Mouse (Mus musculus): ENCODE results near the gene Zfp78.

The Zfp78 gene

DNA sequence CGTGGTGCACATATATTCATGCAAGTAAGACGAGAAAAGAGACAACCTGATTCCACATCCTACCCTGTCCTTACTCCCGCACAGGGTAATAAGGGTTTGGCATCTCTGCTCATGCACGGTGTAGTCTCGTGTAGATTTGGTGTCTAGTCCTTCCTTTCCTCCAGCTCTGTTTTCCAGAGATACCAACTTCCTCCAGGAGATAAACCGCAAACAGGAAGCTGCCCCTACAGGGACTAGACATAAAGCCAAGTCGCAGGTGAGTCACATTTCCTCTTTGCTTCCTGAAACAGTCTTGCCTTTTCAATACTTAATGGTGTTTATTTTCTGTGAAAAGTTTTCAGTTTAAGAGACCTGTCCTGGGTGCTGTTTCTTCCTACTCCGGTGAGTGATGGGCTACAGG lies 20.9 kb downstream of the Zfp78 start:
- in situ Hi-C loops (cut with MboI, MseI): loop anchor here (25.0 kb wide), 1 partner anchor 1297 kb away; the partner anchor contains the start of gene Epn1

GRCm38 (mm10) chr7:6386995-6387394 lies 23.9 kb downstream of the Zfp78 start:
- in situ Hi-C loops (cut with MboI, MseI): loop anchor here (25.0 kb wide), 1 partner anchor 1300 kb away; the partner anchor contains the start of gene Epn1

DNA sequence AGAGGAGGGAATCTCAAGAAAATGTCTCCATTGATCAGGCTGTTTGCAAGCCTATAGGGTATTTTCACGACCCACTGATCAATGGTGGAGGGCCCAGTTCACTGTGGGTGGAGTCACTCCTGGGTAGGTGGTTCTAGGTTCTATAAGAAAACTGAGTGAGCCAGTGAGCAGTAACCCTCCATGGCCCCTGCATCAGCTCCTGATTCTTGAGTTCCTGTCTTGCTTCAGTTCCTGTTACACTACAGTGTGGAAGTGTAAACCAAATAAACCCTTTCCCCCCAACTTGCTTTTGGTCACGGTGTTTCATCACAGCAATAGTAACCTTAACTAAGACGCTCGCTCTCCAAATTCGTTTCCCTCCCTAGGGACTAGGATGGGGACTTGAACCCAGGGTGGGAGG lies 25.9 kb downstream of the Zfp78 start:
- in situ Hi-C loops (cut with MboI, MseI): loop anchor here (25.0 kb wide), 1 partner anchor 1302 kb away; the partner anchor contains the start of gene Epn1

DNA sequence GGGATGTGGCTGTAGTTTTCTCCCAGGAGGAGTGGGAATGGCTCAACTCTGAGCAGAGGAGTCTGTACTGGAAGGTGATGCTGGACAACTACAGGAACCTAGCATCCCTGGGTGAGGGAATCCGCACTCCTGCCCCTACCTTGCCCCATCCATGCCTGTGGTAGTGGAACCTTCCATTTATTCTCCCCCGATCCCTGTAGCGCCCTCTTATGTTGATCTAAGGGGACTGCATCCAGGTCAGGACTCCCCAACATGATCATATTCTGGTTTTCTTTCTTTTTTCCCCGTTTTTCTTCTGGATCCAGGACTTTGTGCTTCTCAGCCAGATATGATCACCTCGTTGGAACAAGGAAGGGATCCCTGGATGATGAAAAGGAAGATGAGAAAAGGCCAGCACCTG lies 26.4 kb downstream of the Zfp78 start:
- in situ Hi-C loops (cut with MboI, MseI): loop anchor here (25.0 kb wide), 1 partner anchor 1302 kb away; the partner anchor contains the start of gene Epn1

DNA sequence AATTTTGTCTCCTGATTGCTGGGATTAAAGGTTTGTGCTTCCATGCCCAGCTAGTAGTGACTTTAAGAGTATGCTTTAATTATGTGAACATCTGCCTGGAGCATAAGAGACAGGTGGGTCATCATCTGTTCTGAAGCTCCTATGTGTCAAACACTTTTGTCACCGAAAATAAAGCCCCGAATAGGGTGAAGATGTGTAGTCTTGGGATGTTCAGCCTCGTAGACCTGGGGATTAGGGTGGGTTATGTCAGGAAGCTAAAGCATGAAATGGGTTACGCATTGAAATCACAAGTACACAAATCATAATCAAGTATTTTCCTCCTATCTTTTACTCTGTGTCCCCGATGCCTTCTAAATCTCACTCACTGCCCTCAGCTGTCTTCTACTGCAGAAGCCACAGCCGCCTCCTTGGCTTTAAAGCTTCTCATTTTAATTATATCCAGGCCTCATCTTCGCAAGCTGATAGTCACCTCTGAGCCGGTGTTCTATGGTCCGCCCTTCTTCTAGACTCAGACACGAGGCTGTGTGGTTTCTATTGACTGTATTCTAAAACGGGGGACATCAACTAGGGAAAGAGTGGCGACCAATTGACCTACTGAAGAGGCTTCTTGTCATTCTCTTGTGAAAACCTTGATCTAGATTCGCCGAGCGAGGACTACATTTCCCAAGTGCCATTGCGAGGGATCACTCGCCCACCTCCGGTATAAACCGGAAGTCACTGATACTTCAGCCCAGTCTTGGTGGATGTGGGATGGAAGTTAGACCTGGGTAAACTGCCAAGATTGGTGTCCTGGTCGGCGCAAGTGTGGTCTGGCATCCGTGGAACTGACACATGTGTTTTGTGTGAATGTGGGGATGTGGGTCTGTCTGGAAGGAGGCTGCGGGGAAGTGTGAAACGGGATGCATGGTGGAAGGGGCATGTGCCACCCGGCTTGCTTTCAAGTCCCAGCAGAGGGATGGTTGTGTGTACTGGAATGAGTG lies 35.2 kb downstream of the Zfp78 start, which contains the start of gene Smim17:
Smim17 (plus strand) TSS at position 720 of the 980 bp plus-strand sequence.
- in situ Hi-C loops (cut with MboI, MseI): loop anchor here (25.0 kb wide), 1 partner anchor 1311 kb away; the partner anchor contains the start of gene Epn1

GRCm38 (mm10) chr7:6410043-6410442 lies 47.0 kb downstream of the Zfp78 start, which contains the start of gene Gm20715:
TSS of gene Gm20715 (plus strand) at chr7:6410277.
- in situ Hi-C loops (cut with MboI, MseI): no loop called here

DNA sequence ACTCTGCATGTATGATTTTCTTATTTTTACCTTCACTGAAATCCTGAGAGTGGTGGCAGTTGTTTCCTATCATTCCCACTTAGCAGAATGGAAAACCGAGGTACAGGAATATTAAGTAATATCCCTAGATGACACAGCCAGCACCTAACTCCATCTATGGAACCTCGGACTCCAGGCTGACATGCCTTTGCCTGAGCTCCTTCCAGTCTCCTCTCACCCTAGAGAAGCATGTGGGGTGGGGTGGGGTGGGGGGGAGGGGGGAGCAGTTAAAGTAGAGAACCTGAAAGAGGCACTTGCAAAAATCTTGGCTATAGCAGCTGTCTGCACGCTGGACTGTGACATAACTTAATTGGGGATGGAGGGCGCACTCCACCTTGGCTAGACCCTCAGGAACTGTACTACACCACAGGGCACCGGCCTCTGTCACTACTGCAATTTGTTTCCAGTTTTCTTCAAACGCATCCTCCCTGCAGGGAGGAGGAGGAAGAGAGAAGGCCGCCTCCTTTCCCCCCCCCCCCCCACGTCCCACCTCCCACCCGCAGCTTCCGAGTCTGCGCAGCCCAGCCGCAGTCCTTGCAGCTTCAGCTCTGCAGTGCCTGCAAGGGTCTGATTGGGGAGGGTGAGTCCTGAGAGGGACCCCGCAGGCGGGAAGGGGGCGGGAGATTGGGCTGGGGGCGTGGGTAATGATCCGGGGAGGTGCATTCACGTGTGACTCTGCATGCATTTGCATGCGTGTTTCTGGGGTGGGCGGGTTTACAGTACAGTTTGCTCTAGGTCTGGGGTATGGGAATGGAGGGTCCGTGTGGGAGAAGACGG lies 51.8 kb downstream of the Zfp78 start:
- in situ Hi-C loops (cut with MboI, MseI): no loop called here

GRCm38 (mm10) chr7:6415442-6415787 lies 52.3 kb downstream of the Zfp78 start:
- in situ Hi-C loops (cut with MboI, MseI): no loop called here

DNA sequence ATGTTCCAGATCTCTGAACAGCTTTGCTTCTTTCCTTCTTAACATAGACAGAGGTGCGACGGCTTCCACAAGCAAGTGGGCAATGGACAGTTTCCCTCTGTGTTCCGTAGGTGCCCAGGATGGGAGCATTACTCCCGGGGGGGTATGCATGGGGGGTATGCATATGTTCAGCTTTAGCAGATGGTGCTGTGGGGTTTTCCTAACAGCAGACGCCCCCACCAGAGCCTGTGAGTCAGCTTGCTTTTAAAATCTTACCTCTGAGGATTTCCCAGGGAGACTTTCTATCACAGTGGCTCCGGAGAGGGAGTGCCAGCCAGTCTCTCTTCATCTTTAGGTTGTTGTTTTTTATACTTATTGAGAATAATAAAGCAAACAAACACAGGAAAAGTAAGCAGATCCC lies 56.8 kb downstream of the Zfp78 start:
- in situ Hi-C loops (cut with MboI, MseI): no loop called here

DNA sequence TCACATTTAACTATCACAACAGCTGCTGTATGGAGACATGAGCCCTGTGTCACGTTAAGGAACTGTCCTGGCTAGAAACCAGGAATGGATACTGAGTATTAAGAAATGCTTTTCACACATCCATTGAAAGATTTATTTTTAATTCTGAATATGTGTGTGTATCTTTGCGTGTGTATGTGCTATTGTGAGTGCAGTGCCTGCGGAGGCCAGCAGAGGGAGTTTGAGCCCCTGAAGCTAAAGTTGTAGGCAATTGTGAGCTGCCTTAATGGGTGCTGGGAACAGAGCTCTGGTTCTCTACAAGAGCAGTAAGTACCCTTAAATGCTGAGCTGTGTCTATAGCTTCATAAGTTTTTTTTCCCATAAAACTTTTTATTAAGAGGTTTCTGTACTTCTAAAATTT lies 66.3 kb downstream of the Zfp78 start:
- in situ Hi-C loops (cut with MboI, MseI): no loop called here

DNA sequence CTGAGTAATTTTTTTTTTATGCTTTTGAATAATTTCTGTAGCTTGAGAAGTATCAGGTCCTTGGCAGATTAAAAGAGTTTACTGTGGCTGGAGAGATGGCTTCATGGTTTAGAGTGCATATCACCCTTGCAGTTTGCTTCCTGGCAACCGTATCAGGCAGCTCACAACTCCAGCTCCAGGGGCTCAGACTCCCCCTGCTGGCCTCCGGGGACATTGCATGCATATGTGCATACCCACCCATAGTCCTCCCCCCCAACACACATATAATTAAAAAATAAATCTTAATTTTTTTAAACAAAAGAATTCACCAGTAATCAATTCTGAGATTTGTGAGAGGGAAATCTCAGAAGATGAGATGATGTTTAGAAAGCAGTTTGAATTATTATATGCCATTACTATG lies 67.3 kb downstream of the Zfp78 start:
- in situ Hi-C loops (cut with MboI, MseI): loop anchor here (5.0 kb wide), 2 partner anchors 73 to 507 kb away; no protein-coding TSS in a partner anchor
